Mouse (Mus musculus) embryonic facial prominence, embryonic 13.5 days (tissue): ENCODE results near the gene Olfr1423. TPM values are rescaled to one million over a fixed set of nuclear protein-coding genes. Genes with fewer than 3 reads are reported as not detected.

ENCODE experiments used
- ATAC-seq: fragments of 200-750 bp; cut with Nextera tagmentation; 2 replicates; pipeline ENCODE4 v1.8.0; 2017; ENCODE audit warnings: low read depth; ENCODE audit not compliant: insufficient number of reproducible peaks, insufficient read depth, low FRiP score, low TSS enrichment
- H3K27ac ChIP-seq: fragments of 300-500 bp; sonication (generic); 2 replicates; pipeline ENCODE4 v1.5.1; 2015; ENCODE audit warnings: moderate library complexity, mild to moderate bottlenecking, inconsistent platforms
- H3K27me3 ChIP-seq: fragments of 300-500 bp; sonication (generic); 2 replicates; pipeline ENCODE4 v1.6.1; 2015; ENCODE audit warnings: mild to moderate bottlenecking, inconsistent platforms
- H3K36me3 ChIP-seq: fragments of 300-500 bp; sonication (generic); 2 replicates; pipeline ENCODE4 v1.6.1; 2015; ENCODE audit warnings: mild to moderate bottlenecking, inconsistent platforms
- H3K4me1 ChIP-seq: fragments of 300-500 bp; sonication (generic); 2 replicates; pipeline ENCODE4 v1.6.1; 2015; ENCODE audit warnings: inconsistent platforms
- H3K4me2 ChIP-seq: fragments of 300-500 bp; sonication (generic); 2 replicates; pipeline ENCODE4 v1.6.1; 2015; ENCODE audit warnings: moderate library complexity, mild to moderate bottlenecking, inconsistent platforms
- H3K4me3 ChIP-seq: fragments of 300-500 bp; sonication (generic); 2 replicates; pipeline ENCODE4 v1.5.1; 2015; ENCODE audit warnings: mild to moderate bottlenecking, inconsistent platforms
- H3K9ac ChIP-seq: fragments of 300-500 bp; sonication (generic); 2 replicates; pipeline ENCODE4 v1.6.1; 2015; ENCODE audit warnings: mild to moderate bottlenecking, inconsistent platforms
- H3K9me3 ChIP-seq: fragments of 300-500 bp; sonication (generic); 2 replicates; pipeline ENCODE4 v1.6.1; 2016; ENCODE audit warnings: inconsistent platforms
- WGBS: fragments of 180-500 bp; shearing (Covaris S2); methylation state at CpG from one replicate; pipeline ENCODE4 v1.1.7; 2015; ENCODE audit warnings: mixed read lengths; 5-methylcytosine and 5-hydroxymethylcytosine counted together
- polyA plus RNA-seq: library from polyadenylated mRNA; unstranded; fragments of >200 nt; fragmentation: Nextera tagmentation; extraction: Ambion mirVana; gene quantifications from 2 replicates; pipeline ENCODE4 v1.2.1, GENCODE M21; 2015

Gene Olfr1423
- polyA plus RNA-seq, 1 experiment from 2014 or later: not detected

GRCm38 (mm10) chr19:12012615-12013014, 28.5 kb downstream of the Olfr1423 start:
- Histone ChIP-seq H3K4me3 (peak overlapping the region; percentile 69), H3K27me3 (no peaks in the 10 kb centered on the region), H3K4me2 (peak overlapping the region; percentile 67), H3K9me3 (no peaks in the 10 kb centered on the region), H3K4me1 (peaks cover 6% of the 10 kb centered on the region; the same call in 1 of the 2 replicates), H3K27ac (no peak overlapping the region), H3K9ac (peak overlapping the region; percentile 58), H3K36me3 (no peaks in the 10 kb centered on the region)
- ATAC-seq: no peak
- under 1% methylated on average over 10 of the region's 10 CpGs for WGBS

GRCm38 (mm10) chr19:12011560-12012556, 29.3 kb downstream of the Olfr1423 start:
- Histone ChIP-seq H3K4me1 (peaks cover 11% of the 10 kb centered on the region; the same call in 1 of the 2 replicates), H3K27me3 (no peaks in the 10 kb centered on the region), H3K9ac (peak overlapping the region; percentile 64), H3K9me3 (no peaks in the 10 kb centered on the region), H3K36me3 (no peaks in the 10 kb centered on the region), H3K4me2 (peak overlapping the region; percentile 67), H3K4me3 (peak overlapping the region; percentile 69), H3K27ac (peak overlapping the region; percentile 90)
- WGBS: under 1% methylated on average over 49 of the region's 49 CpGs
- peak; percentile 84 for ATAC-seq

GRCm38 (mm10) chr19:12010916-12011559, 30.1 kb downstream of the Olfr1423 start:
- H3K9ac ChIP-seq: peak overlapping the region; percentile 84
- WGBS: under 1% methylated on average over 26 of the region's 26 CpGs

GRCm38 (mm10) chr19:12010281-12010771, 30.8 kb downstream of the Olfr1423 start:
- ATAC-seq: no peak
- Histone ChIP-seq H3K36me3 (no peaks in the 10 kb centered on the region), H3K4me3 (peak overlapping the region; percentile 69), H3K27me3 (no peaks in the 10 kb centered on the region), H3K27ac (peak overlapping the region; percentile 90), H3K4me2 (peak overlapping the region; percentile 67), H3K4me1 (peaks cover 11% of the 10 kb centered on the region; the same call in 1 of the 2 replicates), H3K9me3 (no peaks in the 10 kb centered on the region), H3K9ac (peak overlapping the region; percentile 84)
- WGBS: under 1% methylated on average over 24 of the region's 24 CpGs

More at GRCm38 (mm10) chr19:12010916-12011559, 30.1 kb downstream of the Olfr1423 start:
- Histone ChIP-seq H3K4me3 (peak overlapping the region; percentile 69), H3K9me3 (no peaks in the 10 kb centered on the region), H3K27me3 (no peaks in the 10 kb centered on the region), H3K36me3 (no peaks in the 10 kb centered on the region), H3K4me1 (peaks cover 11% of the 10 kb centered on the region; the same call in 1 of the 2 replicates), H3K27ac (peak overlapping the region; percentile 90), H3K4me2 (peak overlapping the region; percentile 67)
- ATAC-seq: peak; percentile 40; the same call in 1 of the 2 replicates

- H3K4me3 ChIP-seq: peak overlapping the region; percentile 69
- no peak for ATAC-seq
- H3K9me3 ChIP-seq: no peaks in the 10 kb centered on the region
- H3K27me3 ChIP-seq: no peaks in the 10 kb centered on the region
- peak overlapping the region; percentile 90 for H3K27ac ChIP-seq
- no peaks in the 10 kb centered on the region for H3K36me3 ChIP-seq
- H3K4me2 ChIP-seq: peak overlapping the region; percentile 67
- peak overlapping the region; percentile 84 for H3K9ac ChIP-seq
- H3K4me1 ChIP-seq: peaks cover 13% of the 10 kb centered on the region
- under 1% methylated on average over 24 of the region's 24 CpGs for WGBS
These were observed 31.4 kb downstream of the Olfr1423 start for GRCm38 (mm10) chr19:12009501-12010280.

- H3K27me3 ChIP-seq: no peaks in the 10 kb centered on the region
- no peaks in the 10 kb centered on the region for H3K9me3 ChIP-seq
- no peaks in the 10 kb centered on the region for H3K36me3 ChIP-seq
- H3K4me1 ChIP-seq: peaks cover 19% of the 10 kb centered on the region
- H3K4me2 ChIP-seq: peak overlapping the region; percentile 72
- no peak for ATAC-seq
- 15% methylated on average over 17 of the region's 17 CpGs for WGBS
- no peak overlapping the region for H3K9ac ChIP-seq
- peak overlapping the region; percentile 69 for H3K4me3 ChIP-seq
- peak overlapping the region; percentile 44; the same call in 1 of the 2 replicates for H3K27ac ChIP-seq
These were observed 32.4 kb downstream of the Olfr1423 start for GRCm38 (mm10) chr19:12008410-12009380.

- no peaks in the 10 kb centered on the region for H3K36me3 ChIP-seq
- peak overlapping the region; percentile 68 for H3K4me3 ChIP-seq
- 10% methylated on average over 17 of the region's 17 CpGs for WGBS
- no peak overlapping the region for H3K27ac ChIP-seq
- peak overlapping the region; percentile 28; the same call in 1 of the 2 replicates for H3K9ac ChIP-seq
- H3K27me3 ChIP-seq: no peaks in the 10 kb centered on the region
- H3K4me1 ChIP-seq: peaks cover 27% of the 10 kb centered on the region
- H3K4me2 ChIP-seq: peak overlapping the region; percentile 72
- no peak for ATAC-seq
- no peaks in the 10 kb centered on the region for H3K9me3 ChIP-seq
These were observed 33.8 kb downstream of the Olfr1423 start for GRCm38 (mm10) chr19:12007105-12007931.

GRCm38 (mm10) chr19:12006361-12006947, 34.7 kb downstream of the Olfr1423 start:
- WGBS: under 1% methylated on average over 17 of the region's 17 CpGs
- Histone ChIP-seq H3K36me3 (no peaks in the 10 kb centered on the region), H3K27ac (peak overlapping the region; percentile 73), H3K4me3 (peak overlapping the region; percentile 68), H3K27me3 (no peaks in the 10 kb centered on the region), H3K4me1 (peaks cover 29% of the 10 kb centered on the region), H3K9ac (peak overlapping the region; percentile 70), H3K4me2 (peak overlapping the region; percentile 72), H3K9me3 (no peaks in the 10 kb centered on the region)
- no peak for ATAC-seq
